Mouse (Mus musculus): Measurements from ENCODE around the gene Neil3. TPM values are rescaled to one million over a fixed set of nuclear protein-coding genes. Genes with fewer than 3 reads are reported as not detected.

The Neil3 gene
- total and polyA plus RNA-seq, 2 experiments from 2014 or later = 1.5 to 7.5 TPM

- no peak for TF ChIP-seq EP300 (IDR thresholded peaks at IDR 0.05; ENCODE audit: low read depth)
- peak; percentile 85 for TF ChIP-seq CTCF (IDR thresholded peaks at IDR 0.05; ENCODE audit: low read depth)
- WGBS = 35% methylated on average over 3 of the region's 3 CpGs
- peak; percentile 47; the same call in 1 of the 2 replicates for ATAC-seq (ENCODE audit: insufficient read depth, low read depth)
Observed at GRCm38 (mm10) chr8:53607040-53607439, 31.8 kb downstream of the Neil3 start.

GRCm38 (mm10) chr8:53604906-53605305, 34.0 kb downstream of the Neil3 start:
- WGBS = 88% methylated on average over 5 of the region's 5 CpGs
- 0 out of 2 replicates have a peak, but pooled peaks cover 17% of the 10 kb centered on the region for H3K36me3 ChIP-seq (replicated peaks; ENCODE audit: control insufficient read depth, insufficient read depth, low read length)
- DNase-seq (ENCODE audit: low spot score) (no peak), ATAC-seq (ENCODE audit: insufficient read depth, low read depth) (no peak)
- no peak overlapping the region for H3K4me3 ChIP-seq (ENCODE audit: low read depth, low read length)
- no peaks in the 10 kb centered on the region for H3K9me3 ChIP-seq (replicated peaks; ENCODE audit: control insufficient read depth, low read length)
- no peaks in the 10 kb centered on the region for H3K27me3 ChIP-seq (ENCODE audit: control insufficient read depth, insufficient read depth, low read length)
- H3K27ac ChIP-seq (ENCODE audit: low read depth) = no peak overlapping the region
- H3K4me2 ChIP-seq (ENCODE audit: low read depth, low read length) = no peak overlapping the region
- no peaks in the 10 kb centered on the region for H3K4me1 ChIP-seq (ENCODE audit: control insufficient read depth, insufficient read depth)
- TF ChIP-seq EP300 (IDR thresholded peaks at IDR 0.05; ENCODE audit: low read depth) (no peak), CTCF (IDR thresholded peaks at IDR 0.05; ENCODE audit: low read depth) (no peak)
- H3K9ac ChIP-seq (replicated peaks; ENCODE audit: low read depth, low read length) = no peak overlapping the region

More at GRCm38 (mm10) chr8:53607040-53607439, 31.8 kb downstream of the Neil3 start:
- Histone ChIP-seq H3K4me3 (ENCODE audit: low read depth, low read length) (no peak overlapping the region), H3K27me3 (ENCODE audit: control insufficient read depth, insufficient read depth, low read length) (no peaks in the 10 kb centered on the region), H3K27ac (ENCODE audit: low read depth) (no peak overlapping the region), H3K9ac (replicated peaks; ENCODE audit: low read depth, low read length) (no peak overlapping the region), H3K4me2 (ENCODE audit: low read depth, low read length) (no peak overlapping the region), H3K9me3 (replicated peaks; ENCODE audit: control insufficient read depth, low read length) (no peaks in the 10 kb centered on the region), H3K36me3 (replicated peaks; ENCODE audit: control insufficient read depth, insufficient read depth, low read length) (0 out of 2 replicates have a peak, but pooled peaks cover 17% of the 10 kb centered on the region), H3K4me1 (ENCODE audit: control insufficient read depth, insufficient read depth) (no peaks in the 10 kb centered on the region)
- peak; percentile 37 for DNase-seq (ENCODE audit: low spot score)

- Histone ChIP-seq H3K27ac (ENCODE audit: low read depth) (no peak overlapping the region), H3K36me3 (replicated peaks; ENCODE audit: control insufficient read depth, insufficient read depth, low read length) (peaks cover 21% of the 10 kb centered on the region), H3K4me1 (ENCODE audit: control insufficient read depth, insufficient read depth) (no peaks in the 10 kb centered on the region), H3K4me3 (ENCODE audit: low read depth, low read length) (no peak overlapping the region), H3K27me3 (ENCODE audit: control insufficient read depth, insufficient read depth, low read length) (no peaks in the 10 kb centered on the region), H3K9me3 (replicated peaks; ENCODE audit: control insufficient read depth, low read length) (no peaks in the 10 kb centered on the region), H3K9ac (replicated peaks; ENCODE audit: low read depth, low read length) (no peak overlapping the region), H3K4me2 (ENCODE audit: low read depth, low read length) (no peak overlapping the region)
- TF ChIP-seq CTCF (IDR thresholded peaks at IDR 0.05; ENCODE audit: low read depth) = no peak
- no peak for TF ChIP-seq EP300 (IDR thresholded peaks at IDR 0.05; ENCODE audit: low read depth)
- DNase-seq (ENCODE audit: low spot score) (no peak), ATAC-seq (ENCODE audit: insufficient read depth, low read depth) (no peak)
- 82% methylated on average over 4 of the region's 4 CpGs for WGBS
Observed at GRCm38 (mm10) chr8:53603672-53604071, 35.2 kb downstream of the Neil3 start.

- WGBS = 89% methylated on average over 3 of the region's 3 CpGs
- Histone ChIP-seq H3K27me3 (ENCODE audit: control insufficient read depth, insufficient read depth, low read length) (no peaks in the 10 kb centered on the region), H3K4me2 (ENCODE audit: low read depth, low read length) (no peak overlapping the region), H3K4me3 (ENCODE audit: low read depth, low read length) (no peak overlapping the region), H3K9ac (replicated peaks; ENCODE audit: low read depth, low read length) (no peak overlapping the region), H3K36me3 (replicated peaks; ENCODE audit: control insufficient read depth, insufficient read depth, low read length) (peaks cover 16% of the 10 kb centered on the region), H3K27ac (ENCODE audit: low read depth) (no peak overlapping the region), H3K9me3 (replicated peaks; ENCODE audit: control insufficient read depth, low read length) (no peaks in the 10 kb centered on the region), H3K4me1 (ENCODE audit: control insufficient read depth, insufficient read depth) (no peaks in the 10 kb centered on the region)
- TF ChIP-seq EP300 (IDR thresholded peaks at IDR 0.05; ENCODE audit: low read depth) (no peak), CTCF (IDR thresholded peaks at IDR 0.05; ENCODE audit: low read depth) (no peak)
- no peak for ATAC-seq (ENCODE audit: insufficient read depth, low read depth)
- DNase-seq (ENCODE audit: low spot score) = no peak
Observed at GRCm38 (mm10) chr8:53600826-53601225, 38.0 kb downstream of the Neil3 start.

- no peak for TF ChIP-seq EP300 (IDR thresholded peaks at IDR 0.05; ENCODE audit: low read depth)
- TF ChIP-seq CTCF (IDR thresholded peaks at IDR 0.05; ENCODE audit: low read depth) = no peak
- Histone ChIP-seq H3K36me3 (replicated peaks; ENCODE audit: control insufficient read depth, insufficient read depth, low read length) (peaks cover 16% of the 10 kb centered on the region), H3K4me3 (ENCODE audit: low read depth, low read length) (no peak overlapping the region), H3K27me3 (ENCODE audit: control insufficient read depth, insufficient read depth, low read length) (no peaks in the 10 kb centered on the region), H3K9me3 (replicated peaks; ENCODE audit: control insufficient read depth, low read length) (no peaks in the 10 kb centered on the region), H3K9ac (replicated peaks; ENCODE audit: low read depth, low read length) (no peak overlapping the region), H3K4me2 (ENCODE audit: low read depth, low read length) (no peak overlapping the region), H3K27ac (ENCODE audit: low read depth) (no peak overlapping the region), H3K4me1 (ENCODE audit: control insufficient read depth, insufficient read depth) (no peaks in the 10 kb centered on the region)
- ATAC-seq (ENCODE audit: insufficient read depth, low read depth) (no peak), DNase-seq (ENCODE audit: low spot score) (no peak)
- WGBS = 90% methylated on average over 11 of the region's 11 CpGs
Observed at GRCm38 (mm10) chr8:53600025-53600811, 38.6 kb downstream of the Neil3 start.
